Mouse (Mus musculus) right cerebral cortex, adult 18-20 months (tissue): ENCODE results near the gene Haus5.

ENCODE experiments used
- DNase-seq: peaks from one replicate; pipeline ENCODE4 v3.0.0; 2022; ENCODE audit warnings: mixed read lengths

The Haus5 gene

DNA sequence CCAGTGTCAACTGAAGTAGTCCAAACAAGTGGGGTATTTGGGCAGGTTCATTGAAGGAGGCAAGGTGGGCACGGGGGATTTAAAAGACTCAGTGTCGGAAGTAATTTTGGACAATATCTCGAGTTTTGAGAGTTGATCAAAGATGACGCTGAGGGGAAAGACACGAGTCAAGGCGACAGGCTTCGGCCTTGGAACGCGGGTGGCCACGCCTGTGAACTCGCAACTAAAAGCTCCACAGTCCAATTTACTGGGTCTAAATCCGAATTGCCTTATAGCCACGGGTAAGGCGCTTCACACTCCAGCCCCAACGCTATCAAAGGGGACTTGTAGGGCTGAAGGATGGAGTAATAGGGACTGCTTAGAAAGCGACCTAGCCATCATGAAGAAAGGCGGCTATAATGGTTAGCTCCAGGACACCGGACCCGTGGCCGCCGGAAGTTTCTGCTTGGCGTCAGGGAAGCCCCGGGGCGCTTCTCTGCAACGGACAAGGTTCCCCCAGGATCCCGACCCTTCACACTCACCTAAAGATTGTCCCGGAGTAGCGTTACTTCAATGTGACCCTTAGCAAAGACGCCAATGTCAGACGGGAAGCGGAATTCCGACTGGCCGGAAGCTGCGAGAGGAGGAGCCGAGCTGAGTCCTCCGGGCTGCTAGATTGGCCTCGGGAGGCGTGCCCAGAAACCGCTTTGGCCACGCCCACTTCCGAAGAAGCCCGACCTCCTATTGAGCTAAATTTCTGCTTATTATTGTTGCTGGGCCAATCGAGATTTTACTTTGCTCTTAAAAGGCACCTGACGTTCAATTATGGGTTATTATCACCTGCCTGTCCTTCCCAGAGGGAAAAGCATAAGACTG is 39.0 kb downstream of the Haus5 start, which contains the start of gene Cox6b1:
Gene Cox6b1, minus strand, starts transcription at position 622 of the 855 bp plus-strand sequence.
- peak; percentile 91 for DNase-seq

DNA sequence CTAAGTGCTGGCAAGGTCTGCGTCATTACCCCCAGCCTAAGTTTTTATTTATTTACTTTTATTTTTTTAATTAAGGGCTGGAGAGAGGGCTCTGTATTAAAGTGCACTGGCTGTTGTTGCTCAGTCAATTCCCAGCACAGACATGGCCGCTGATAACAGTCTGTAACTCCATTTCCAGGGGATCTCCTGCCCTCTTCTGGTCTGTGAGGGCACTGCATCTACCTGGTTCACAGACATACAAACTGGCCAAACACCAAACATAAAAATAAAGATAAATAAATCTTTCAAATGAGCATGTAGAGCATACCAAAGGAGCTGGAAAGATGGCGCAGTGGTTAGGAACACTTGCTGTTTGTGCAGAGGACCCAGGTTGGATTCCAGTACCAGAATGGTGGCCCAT is 45.6 kb downstream of the Haus5 start:
- no peak for DNase-seq

DNA sequence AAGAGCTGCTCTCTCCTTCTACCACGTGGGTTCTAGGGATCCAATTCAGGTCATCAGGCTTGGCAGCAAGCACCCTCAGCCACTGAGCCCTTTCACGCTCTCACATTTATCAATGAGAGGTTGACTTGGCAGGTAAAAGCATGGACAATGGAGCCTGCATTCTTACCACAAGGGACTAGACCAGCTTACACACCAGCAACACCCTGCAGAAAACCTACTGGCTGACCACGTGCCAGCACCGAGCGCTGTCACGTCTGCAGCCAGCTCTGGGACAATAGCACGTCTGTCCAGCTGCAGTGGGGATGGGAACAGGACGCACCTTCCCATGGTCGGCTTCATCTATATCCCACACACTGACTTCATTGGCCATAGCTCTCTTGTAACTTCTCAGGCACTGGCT is 46.1 kb downstream of the Haus5 start:
- no peak for DNase-seq

DNA sequence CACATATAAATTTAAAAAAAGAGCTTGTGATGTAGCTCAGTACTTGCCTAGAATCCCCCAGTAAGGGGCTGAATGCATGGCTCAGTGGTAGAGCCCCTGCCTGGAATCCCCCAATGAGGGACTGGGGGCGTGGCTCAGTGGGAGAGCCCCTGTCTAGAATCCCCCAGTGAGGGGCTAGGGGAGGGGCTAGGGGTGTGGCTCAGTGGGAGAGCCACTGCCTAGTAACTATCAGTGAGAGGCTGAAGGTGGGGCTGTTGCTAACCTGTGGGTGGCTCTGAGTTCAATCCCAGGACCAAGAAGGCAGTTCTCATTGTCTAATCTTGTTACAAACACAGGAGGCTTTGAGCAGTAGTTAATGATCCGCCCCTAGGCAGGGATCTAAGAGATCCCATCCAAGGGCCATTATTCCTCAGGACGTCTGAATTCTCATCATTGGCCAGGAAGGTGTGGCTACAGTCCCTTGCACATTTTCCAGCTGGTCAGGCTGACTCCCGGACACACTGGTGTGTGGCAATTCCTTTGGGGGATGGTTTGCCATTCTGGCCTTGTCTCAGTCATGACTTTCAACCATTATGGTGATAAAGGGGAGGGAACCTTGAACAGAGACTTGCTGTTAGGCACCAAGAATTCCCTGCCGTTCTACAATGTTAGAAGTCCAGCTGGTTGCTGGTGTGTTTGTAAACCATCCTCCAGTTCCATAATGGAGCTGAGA is 49.6 kb downstream of the Haus5 start:
- DNase-seq, result no peak

DNA sequence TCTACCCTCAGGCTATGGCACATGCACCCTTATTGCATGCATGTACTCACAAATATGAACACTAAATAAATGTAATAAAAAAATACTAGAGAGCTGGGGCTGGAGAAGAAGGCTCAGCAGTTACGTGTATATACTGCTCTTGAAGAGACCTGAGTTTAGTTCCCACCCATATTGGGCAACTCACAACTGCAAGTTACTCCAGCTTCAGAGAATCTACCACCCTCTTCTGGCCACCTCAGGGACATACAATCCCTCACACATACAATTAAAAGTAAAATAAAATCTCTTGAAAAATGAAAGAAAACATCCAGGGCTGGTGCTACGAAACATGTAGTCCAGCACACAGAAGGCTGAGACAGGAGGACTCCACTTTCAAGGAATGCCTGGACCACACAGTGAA is 50.3 kb downstream of the Haus5 start:
- no peak for DNase-seq

DNA sequence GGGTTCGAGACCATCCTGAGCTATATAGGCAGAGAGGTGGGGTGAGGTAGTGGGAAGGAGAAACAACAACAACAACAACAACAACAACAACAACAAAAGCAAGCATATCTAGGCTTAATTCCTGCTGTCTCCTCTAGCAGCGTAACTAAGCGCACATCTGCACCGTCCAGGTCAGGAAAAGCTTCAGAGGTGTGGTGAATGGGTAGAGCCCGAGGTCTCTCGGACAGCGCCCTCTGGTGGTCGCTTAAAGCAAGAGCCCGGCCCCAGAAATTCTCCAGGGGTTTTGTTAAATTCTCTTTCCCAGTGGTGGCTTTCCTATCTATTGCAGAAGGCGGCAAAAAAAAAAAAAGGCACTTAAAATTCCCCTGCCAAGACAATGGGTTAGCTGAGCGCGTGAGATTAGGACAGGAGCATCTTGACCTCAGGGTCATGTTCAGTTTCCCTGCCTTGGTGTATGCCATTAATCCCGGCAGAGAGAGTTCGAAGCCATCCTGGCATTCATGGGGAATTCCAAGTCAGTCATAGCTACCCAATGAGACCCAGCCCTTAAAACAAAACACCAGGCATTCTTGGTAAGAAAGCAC is 51.2 kb downstream of the Haus5 start:
- no peak for DNase-seq

DNA sequence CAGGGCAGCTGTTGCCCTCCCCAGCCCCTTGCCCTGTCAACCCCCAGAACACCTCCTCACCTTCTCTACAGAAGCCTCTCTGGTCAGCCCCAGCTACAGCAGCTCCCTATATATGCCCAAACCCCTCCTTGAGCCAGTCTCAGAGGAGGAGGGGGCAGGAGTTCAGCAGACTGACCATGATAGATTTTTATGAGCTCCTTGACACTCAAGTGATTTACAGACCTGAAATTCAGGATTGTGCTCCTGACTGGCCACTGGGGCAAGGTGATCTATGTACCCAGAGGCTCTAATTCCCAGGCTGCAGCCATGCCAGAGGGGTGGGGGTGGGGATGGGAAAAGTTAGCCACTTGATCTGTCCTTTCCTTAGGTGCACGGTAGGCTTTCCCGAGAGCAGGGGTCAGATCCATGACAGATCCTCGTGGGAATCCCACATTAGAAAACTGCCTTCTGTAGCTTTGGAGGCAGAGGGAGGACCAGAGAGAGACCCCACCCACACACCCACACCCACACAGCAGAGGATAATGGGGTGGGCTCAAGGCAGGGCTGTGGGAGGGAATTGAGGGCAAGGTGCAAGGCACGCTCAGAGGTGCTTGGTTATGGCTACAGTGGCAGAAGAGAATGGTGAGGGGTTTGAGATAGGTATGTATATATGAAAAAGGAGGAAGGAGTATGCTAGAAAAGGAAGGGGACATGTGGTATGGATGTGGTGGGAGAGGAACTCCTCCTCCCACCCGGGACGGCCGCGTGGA is 52.0 kb downstream of the Haus5 start, which contains the start of gene Upk1a:
Gene Upk1a, minus strand, starts transcription at position 194 of the 749 bp plus-strand sequence.
- DNase-seq, result no peak

DNA sequence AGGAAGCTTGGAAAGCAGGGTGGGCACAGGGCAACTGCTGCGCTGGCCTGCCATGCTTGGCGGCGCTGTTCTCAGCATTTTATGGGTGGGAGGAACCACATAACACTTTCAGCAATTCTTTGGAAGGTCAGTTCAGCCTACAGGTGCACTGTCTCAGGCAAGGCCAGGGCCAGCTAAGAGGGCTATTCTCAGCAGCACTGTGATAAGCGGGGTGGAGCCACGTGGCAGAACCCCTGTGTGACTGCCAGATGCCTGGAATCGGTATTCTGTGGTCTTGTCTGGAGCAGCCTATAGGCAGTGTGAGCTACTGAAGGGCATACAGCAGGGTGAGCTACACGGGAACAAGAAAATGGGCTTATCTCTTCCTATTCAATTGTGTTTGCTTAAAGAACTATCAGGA is 54.8 kb downstream of the Haus5 start:
- DNase-seq, result no peak

DNA sequence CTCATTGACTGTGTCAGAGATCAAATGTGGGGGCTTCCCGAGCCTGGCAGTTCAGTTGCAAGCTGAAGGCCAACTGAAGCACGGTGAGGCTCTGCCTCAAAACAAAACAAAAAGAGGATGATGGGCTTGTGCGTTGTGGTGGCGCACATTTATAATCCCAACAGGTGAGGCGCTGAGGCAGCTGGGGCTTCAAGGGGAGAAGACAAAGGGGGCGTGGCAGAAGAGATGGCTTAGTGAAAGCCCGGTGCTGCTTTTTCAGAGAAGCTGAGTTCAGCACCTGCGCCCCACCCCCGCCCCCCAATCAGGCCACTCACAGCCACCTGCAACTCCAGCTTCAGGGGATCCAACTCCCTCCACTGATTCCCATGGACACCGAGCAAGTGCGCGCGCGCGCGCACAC is 56.3 kb downstream of the Haus5 start:
- DNase-seq, result no peak

DNA sequence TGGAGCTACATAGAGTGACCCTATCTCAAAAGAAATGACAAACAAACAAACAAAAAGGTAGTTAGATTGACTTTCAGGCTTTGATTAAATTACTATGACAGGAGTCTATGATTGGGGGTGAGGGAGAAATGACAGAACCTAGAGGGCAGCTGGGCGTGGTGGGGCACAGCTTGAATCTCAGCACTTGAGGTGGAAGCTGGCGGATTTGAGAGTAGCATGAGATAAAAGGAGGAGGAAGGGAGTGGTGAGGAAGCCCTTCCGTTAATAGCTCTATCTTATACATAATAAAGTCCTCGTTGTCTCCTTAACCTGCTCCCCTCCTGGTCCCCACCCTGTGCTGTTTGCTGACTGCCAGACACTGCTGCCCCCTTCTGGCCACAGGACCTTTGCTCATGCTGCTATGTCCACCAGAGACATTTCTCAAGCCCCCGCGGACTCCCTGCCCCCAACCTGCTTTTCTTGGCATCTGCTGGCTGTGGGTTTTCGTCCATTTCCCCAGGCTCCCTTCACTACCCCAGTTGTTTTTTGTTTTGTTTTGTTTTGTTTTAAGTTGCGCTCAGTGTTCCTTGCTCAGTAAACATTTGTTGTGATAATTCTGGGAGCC is 57.0 kb downstream of the Haus5 start:
- DNase-seq, result no peak

DNA sequence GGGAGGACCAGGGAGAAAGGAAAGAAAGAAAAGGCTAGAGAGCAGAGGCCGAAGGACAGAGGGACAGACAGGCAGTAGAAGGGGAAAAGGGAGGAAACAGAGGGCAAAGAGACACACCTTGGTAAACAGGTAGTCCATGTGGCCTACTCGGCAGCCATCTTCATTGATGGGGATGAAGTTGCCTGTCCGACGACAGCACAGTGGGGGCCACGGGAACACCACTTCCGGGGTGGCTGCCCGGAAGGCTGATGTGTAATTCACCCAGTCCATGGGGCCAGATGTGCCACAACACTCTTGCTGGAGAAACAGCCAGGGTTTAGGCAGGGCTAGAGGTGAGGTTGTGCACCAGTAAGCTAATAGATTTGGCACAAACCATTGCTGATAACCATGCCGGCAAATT is 59.9 kb downstream of the Haus5 start:
- DNase-seq, result no peak

DNA sequence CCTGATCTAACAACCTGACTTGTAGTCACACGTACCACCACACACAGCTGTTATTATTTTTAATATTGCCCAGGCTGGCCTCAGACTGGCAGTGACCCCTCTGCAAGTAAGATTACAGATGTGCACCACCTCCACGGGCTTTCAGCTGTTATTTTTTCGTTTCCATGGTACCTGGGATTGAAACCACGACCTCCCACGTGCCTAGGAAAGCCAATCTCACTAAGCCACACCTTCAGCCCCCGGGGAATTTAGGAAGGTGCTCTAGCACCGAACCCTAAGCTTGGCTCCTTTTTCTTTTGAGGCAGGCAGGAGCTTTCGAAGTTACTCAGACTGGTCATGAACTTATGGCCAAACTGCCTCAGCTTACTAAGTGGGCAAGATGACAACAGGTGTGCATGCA is 60.4 kb downstream of the Haus5 start:
- no peak for DNase-seq
